Mouse (Mus musculus): Measurements from ENCODE around the gene Prss33.

Gene Prss33

DNA sequence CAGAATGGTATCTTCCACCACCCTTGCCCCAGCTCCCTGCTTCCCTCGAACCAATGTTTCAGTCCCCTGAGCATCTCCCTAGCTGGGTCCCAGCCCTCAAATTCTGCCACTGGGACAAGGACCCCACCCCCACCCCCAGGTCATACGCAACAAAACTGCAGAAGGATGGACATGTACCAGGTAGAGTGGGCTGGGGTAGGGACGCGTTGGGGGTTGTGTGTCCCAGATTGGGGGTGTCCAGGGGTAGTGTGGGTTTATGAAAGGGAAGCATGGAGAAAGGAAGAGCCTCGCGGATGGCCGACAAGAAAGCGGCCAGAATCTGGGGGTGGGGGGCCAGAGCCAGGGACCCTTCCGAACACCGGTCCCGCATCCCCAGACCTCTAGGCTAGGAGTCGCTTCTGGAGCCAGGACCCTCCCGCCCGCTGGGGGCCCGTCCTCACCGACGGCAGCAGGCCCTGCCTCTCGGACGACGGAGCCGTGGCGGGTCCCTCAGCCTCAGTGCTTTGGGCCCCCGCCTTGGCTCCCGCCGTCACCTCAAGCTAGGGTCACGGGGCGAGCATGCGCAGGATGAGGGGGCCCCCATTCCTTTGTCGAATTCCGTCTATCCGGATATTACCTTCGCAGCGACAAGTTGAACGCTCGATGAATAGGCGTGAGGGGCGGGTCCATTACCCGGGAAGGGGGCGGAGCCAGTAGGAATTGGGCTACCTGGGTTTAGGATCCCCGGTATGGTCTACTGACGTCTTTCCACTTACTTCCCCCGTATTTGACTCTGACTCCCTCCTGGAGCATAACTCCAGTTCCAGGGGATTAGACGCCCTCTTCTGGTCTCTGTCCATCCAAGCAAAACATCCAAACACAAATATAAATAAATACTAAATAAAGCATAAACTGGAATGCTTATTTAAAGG is 50.0 kb downstream of the Prss33 start, which contains the start of gene Flywch2:
TSS of gene Flywch2 (minus strand) at position 521 of the 911 bp plus-strand sequence.
- peak; percentile 56 for DNase-seq (ENCODE audit: low spot score)

DNA sequence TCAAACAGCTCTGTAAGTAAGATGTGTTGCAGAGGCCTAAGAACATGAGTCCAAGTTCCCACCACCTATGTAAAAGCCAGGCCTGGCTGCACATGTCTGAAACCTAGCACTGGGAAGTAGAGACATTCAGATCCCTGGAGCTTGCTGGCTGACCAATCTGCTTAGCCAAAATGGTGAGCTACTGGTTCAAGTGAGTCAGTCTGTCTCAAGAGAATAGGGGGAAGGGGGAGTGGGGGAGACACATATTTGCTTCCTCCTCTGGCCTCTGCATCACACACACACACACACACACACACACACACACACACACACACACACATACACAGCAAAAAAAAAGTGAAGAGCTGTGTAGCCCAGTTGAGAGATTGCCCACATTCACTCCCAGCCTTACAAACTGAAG is 52.5 kb downstream of the Prss33 start:
- DNase-seq (ENCODE audit: low spot score), result no peak

Data from spleen, adult 12 weeks (tissue).